Mouse (Mus musculus) midbrain, embryonic 10.5 days (tissue): Measurements from ENCODE around the gene Fasn. TPM values are rescaled to one million over a fixed set of nuclear protein-coding genes. Genes with fewer than 3 reads are reported as not detected.
A peak's percentile ranks its signal among the peaks of the same experiment; 100 is the strongest.
"Not testable (repeated sequence)": the region's sequence is repeated elsewhere in the genome, so short reads cannot be mapped to it uniquely, and the experiment has no call there.

Source experiments
- DNase-seq: peaks from one replicate; pipeline ENCODE4 v3.0.0-alpha.2; 2017; ENCODE audit warnings: low spot score
- H3K27ac ChIP-seq: fragments of 300-500 bp; sonication (generic); replicated peaks from 2 replicates; pipeline ENCODE4 v1.5.1; 2016; ENCODE audit warnings: mild to moderate bottlenecking
- H3K27me3 ChIP-seq: fragments of 300-500 bp; sonication (generic); 2 replicates; pipeline ENCODE4 v1.6.1; 2016; ENCODE audit warnings: low read depth, mild to moderate bottlenecking; ENCODE audit not compliant: poor library complexity, severe bottlenecking
- H3K36me3 ChIP-seq: fragments of 300-500 bp; sonication (generic); 2 replicates; pipeline ENCODE4 v1.6.1; 2016; ENCODE audit warnings: mild to moderate bottlenecking, moderate library complexity
- H3K4me1 ChIP-seq: fragments of 300-500 bp; sonication (generic); 2 replicates; pipeline ENCODE4 v1.6.1; 2016
- H3K4me3 ChIP-seq: fragments of 300-500 bp; sonication (generic); 2 replicates; pipeline ENCODE4 v1.5.1; 2016; ENCODE audit warnings: mild to moderate bottlenecking, moderate library complexity
- H3K9me3 ChIP-seq: fragments of 300-500 bp; sonication (generic); replicated peaks from 2 replicates; pipeline ENCODE4 v1.6.1; 2016; ENCODE audit warnings: mild to moderate bottlenecking
- WGBS: fragments of 180-500 bp; shearing (Covaris S2); methylation state at CpG from one replicate; pipeline ENCODE4 v1.1.7; 2016; 5-methylcytosine and 5-hydroxymethylcytosine counted together
- polyA plus RNA-seq: library from polyadenylated mRNA; unstranded; fragments of >200 nt; fragmentation: Nextera tagmentation; extraction: Ambion mirVana; gene quantifications from 2 replicates; pipeline ENCODE4 v1.2.1, GENCODE M21; 2016

Gene Fasn
- 118 and 131 TPM in 2 replicates for polyA plus RNA-seq

DNA sequence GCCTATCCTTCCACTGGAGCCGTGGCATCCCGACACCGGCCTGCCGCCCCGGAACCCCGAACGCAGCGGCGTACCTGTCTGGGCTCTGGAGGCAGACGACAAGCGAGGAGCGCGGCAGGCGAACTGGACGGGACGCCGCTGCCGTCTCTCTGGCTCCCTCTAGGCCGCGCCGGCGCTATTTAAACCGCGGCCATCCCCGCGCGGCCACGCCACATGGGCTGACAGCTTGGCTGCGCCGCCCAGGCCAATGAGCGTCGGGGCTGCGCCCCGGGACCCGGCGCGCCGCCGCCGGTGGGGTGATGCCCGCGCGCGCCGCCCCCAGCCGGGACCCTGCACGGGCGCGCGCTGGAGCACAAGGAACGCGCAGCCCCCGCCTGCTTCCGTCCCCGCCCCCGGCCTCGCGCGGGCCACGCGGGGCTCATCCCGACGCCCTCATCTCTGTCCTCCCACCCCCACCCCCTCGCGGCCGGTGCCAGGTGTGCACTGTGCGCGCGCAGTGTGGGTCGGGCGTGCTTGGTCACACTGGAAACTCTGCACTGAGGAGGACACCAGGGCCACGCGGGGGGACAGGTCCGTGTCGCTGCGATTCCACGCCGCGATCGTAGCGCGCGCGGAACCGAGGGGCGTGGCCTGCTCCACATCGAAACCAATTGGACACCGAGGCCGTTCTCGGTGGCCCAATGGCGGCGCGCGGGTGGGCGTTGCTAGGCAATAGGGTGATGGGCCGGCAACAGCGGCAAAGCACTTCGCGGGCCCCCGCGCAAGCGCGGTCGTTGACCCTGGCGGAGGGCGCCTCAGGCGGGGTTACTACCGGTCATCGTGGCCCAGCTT, at the start of gene Fasn:
Fasn (minus strand) TSS at position 592 of the 831 bp plus-strand sequence.
- no peaks in the 10 kb centered on the region for H3K9me3 ChIP-seq
- H3K36me3 ChIP-seq: peaks cover 36% of the 10 kb centered on the region
- DNase-seq: peak; percentile 99
- peak within 1 kb of the TSS; percentile 100 for H3K27ac ChIP-seq
- H3K27me3 ChIP-seq: peaks cover 5% of the 10 kb centered on the region; the same call in 1 of the 2 replicates
- H3K4me3 ChIP-seq: peak within 1 kb of the TSS; percentile 97
- H3K4me1 ChIP-seq: peaks cover 70% of the 10 kb centered on the region
- under 1% methylated on average over 109 of the region's 109 CpGs for WGBS

DNA sequence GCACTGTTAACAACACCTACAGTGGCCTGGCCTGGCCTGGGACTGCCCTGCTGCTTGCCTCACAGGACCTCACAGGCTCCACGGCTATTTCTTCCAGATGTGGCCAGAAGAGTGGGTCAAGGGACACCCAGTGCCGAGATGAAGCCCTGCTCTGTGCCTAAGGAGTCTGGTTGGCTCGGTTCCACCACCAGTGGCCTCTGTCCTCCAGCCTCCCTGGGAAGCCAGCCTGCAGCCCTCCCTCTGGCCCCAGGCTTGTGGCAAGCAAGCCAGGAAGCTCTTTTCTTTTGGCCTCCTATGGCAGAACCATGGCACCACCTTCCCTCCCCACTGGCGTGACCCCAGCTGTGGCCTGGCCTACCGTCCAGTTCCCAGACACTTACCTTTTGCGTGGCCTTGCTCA, 48.9 kb upstream of the Fasn start:
- Histone ChIP-seq H3K9me3 (no peaks in the 10 kb centered on the region), H3K36me3 (peaks cover 16% of the 10 kb centered on the region), H3K4me3 (no peak overlapping the region), H3K4me1 (no peaks in the 10 kb centered on the region), H3K27ac (0 out of 2 replicates have a peak overlapping the region, but pooled peaks have one; percentile 25), H3K27me3 (no peaks in the 10 kb centered on the region)
- DNase-seq: no peak
- 81% methylated on average over 6 of the region's 6 CpGs for WGBS

DNA sequence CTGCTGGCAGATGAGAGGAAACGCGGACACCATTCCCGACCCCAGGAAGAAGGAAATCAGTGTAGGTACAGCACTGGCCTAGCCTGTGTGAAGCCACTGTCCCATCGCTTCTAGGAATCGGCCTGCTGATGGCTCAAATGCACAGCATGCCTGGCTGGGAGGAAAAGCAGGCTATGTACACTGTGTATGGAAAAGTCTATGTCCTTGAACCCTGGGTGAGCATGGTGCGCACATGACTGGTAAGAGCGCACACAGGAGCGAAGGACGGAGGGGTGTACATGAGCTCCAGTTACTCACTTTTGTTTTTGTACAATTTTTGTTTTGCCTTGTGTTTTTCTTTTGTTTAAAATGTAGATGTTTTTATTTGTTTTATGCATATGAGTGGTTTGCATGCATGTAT, 47.2 kb upstream of the Fasn start:
- 95% methylated on average over 9 of the region's 9 CpGs for WGBS
- H3K36me3 ChIP-seq: 0 out of 2 replicates have a peak, but pooled peaks cover 3% of the 10 kb centered on the region
- H3K4me3 ChIP-seq: no peak overlapping the region
- no peaks in the 10 kb centered on the region for H3K27me3 ChIP-seq
- no peak for DNase-seq
- H3K9me3 ChIP-seq: no peaks in the 10 kb centered on the region
- no peaks in the 10 kb centered on the region for H3K4me1 ChIP-seq
- no peak overlapping the region for H3K27ac ChIP-seq

DNA sequence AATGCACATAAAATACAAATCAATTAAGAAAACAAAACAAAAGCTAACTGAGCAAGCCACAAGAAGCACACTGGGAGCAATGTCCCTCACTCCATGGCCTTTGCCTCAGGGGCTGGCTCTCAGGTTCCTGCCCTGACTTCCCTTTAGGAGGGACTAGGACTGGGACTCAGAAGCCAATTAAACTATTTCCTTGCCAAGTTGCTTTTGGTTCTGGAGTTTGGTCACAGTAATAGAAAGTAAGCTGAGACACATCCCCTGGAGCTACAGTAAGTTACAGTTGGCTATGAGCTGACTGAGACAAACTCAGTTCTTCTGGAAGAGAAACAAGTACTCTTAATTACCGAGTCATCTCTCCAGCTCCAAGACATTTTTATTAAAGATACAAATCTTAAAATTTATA, 41.5 kb upstream of the Fasn start:
- Histone ChIP-seq H3K9me3 (no peaks in the 10 kb centered on the region), H3K27me3 (no peaks in the 10 kb centered on the region), H3K27ac (no peak overlapping the region), H3K4me1 (no peaks in the 10 kb centered on the region), H3K36me3 (peaks cover 21% of the 10 kb centered on the region), H3K4me3 (no peak overlapping the region)
- no peak for DNase-seq
- 87% methylated on average over 1 of the region's 1 CpGs for WGBS

DNA sequence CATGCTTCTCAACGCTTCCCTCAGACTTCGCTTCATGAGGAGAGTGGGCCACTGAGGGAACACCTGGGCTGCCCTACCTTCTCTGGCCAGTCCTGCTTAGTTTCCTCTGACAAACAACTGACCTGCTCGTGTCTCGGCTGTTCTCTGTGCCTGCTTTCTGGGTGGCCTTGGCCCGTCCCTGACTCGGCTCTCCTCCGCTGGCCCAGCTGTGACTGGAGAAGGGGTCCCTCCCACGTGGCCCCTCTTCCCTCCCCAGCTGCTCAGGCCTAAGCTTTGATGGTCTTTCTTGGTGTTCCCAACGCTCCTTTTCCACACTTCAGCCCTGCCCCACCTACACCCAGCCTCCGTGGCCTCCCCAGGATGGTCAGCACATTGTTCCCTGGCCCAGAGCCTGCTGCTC, 38.5 kb upstream of the Fasn start:
- WGBS: 81% methylated on average over 10 of the region's 10 CpGs
- H3K4me3 ChIP-seq: no peak overlapping the region
- H3K27ac ChIP-seq: no peak overlapping the region
- no peaks in the 10 kb centered on the region for H3K9me3 ChIP-seq
- H3K4me1 ChIP-seq: no peaks in the 10 kb centered on the region
- no peaks in the 10 kb centered on the region for H3K27me3 ChIP-seq
- peaks cover 47% of the 10 kb centered on the region for H3K36me3 ChIP-seq
- DNase-seq: no peak

DNA sequence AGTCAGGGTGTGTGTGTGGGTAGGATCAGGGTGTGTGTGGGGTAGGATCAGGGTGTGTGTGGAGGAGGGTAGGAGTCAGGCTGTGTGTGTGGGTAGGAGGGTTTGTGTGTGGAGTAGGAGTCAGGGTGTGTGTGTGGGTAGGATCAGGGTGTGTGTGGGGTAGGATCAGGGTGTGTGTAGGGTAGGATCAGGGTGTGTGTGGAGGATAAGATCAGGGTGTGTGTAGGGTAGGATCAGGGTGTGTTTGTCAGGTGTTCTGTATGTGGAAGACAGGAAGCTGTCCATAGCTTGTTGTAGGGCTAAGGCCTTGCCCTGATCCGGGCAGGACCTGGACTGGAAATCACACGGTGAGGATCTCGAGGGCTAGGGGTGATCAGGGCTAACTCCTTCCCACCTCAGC, 31.6 kb upstream of the Fasn start:
- H3K9me3 ChIP-seq, H3K27me3 ChIP-seq, H3K4me1 ChIP-seq, H3K27ac ChIP-seq, DNase-seq, H3K4me3 ChIP-seq: not testable (repeated sequence)
- WGBS: 100% methylated on average over 3 of the region's 3 CpGs
- peaks cover 73% of the 10 kb centered on the region for H3K36me3 ChIP-seq

DNA sequence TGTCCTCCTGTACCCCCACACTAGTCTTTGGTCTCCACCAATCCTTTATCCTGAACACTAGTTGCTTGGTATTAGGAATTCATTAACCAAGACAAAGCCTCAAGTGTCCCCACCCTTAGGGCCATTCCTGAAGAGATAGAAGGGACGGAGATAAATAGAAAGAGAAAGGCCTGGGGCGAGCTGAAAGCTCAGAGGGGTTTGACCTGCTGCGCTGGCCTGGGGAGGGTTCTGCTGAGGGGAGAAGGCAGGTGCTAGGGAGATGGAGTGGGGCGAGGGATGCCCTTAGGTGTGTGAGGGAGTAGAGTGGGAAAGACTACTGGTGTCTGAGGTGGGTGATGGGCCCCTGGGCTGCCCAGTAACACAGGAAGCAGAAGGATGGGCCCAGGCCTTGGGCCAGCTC, 29.4 kb upstream of the Fasn start:
- Histone ChIP-seq H3K9me3 (no peaks in the 10 kb centered on the region; the same call in 1 of the 2 replicates), H3K4me1 (0 out of 2 replicates have a peak, but pooled peaks cover 4% of the 10 kb centered on the region), H3K4me3 (no peak overlapping the region), H3K27ac (no peak overlapping the region), H3K27me3 (no peaks in the 10 kb centered on the region), H3K36me3 (peaks cover 56% of the 10 kb centered on the region)
- 72% methylated on average over 4 of the region's 4 CpGs for WGBS
- no peak for DNase-seq

DNA sequence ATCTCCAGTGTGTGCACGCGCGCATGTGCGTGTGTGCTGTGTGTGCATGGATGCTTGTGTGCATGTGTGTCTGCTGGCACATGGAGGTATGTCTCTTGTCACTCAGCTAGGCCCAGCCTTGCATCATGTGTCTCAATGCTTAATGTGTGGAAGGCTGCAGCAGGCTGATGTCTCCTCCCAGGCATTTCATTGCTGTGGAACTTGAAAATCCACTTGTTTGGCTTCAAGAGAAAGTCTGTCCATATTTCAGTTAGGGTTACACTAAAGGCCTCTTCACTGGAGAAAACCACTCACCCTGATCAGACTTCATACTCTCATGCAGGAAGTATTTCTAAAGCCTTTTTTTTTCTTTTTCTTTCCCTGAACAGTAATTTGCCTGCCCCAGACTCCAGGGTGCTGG, 28.8 kb upstream of the Fasn start:
- no peak for DNase-seq
- H3K4me1 ChIP-seq: 0 out of 2 replicates have a peak, but pooled peaks cover 4% of the 10 kb centered on the region
- no peak overlapping the region for H3K27ac ChIP-seq
- H3K36me3 ChIP-seq: peaks cover 54% of the 10 kb centered on the region
- no peaks in the 10 kb centered on the region for H3K27me3 ChIP-seq
- 100% methylated on average over 4 of the region's 4 CpGs for WGBS
- H3K9me3 ChIP-seq: no peaks in the 10 kb centered on the region; the same call in 1 of the 2 replicates
- H3K4me3 ChIP-seq: no peak overlapping the region

DNA sequence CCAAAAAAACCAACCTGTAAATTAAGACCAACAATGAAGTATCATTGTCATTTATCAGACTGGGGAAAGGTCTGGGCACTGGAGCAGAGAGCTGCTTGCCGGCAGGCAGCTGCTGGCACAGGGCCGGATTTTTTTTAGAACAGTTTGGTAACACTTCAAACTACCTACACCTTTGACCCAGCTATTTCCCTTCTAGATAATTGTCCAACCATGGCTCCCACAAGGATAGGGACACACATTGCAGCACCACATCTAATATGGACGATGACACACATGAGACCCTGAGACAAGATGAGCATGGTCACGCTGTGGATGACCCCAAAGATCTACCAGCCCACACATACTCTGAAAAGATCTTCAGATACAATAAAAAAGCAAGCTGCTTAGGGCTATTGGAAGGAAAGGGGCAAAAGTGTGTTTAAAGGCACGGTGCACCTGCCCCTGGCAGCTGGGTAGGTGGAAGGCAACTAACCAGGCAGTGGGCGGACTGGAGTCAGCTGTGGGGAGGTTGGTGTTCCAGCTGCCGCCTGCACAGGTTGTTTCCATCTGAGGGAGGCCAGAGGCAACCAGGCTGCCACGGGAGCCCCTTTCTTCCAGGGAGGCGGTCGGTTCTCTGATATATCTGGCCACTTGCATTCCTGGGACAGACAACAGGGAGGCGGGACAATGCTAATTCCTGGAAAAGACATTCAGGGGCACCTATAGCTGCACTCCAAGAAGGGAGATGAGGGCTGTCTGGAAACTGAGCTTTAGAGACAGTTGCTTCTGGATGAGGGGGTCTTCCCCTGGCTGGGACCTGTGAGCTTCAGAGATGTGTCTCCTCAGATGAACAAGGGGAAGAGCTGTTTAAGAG, 28.0 kb upstream of the Fasn start:
- peaks cover 47% of the 10 kb centered on the region for H3K36me3 ChIP-seq
- H3K27me3 ChIP-seq: no peaks in the 10 kb centered on the region
- H3K4me3 ChIP-seq: no peak overlapping the region
- no peak for DNase-seq
- H3K4me1 ChIP-seq: 0 out of 2 replicates have a peak, but pooled peaks cover 4% of the 10 kb centered on the region
- WGBS: 69% methylated on average over 11 of the region's 11 CpGs
- no peaks in the 10 kb centered on the region; the same call in 1 of the 2 replicates for H3K9me3 ChIP-seq
- H3K27ac ChIP-seq: no peak overlapping the region; the same call in 1 of the 2 replicates

DNA sequence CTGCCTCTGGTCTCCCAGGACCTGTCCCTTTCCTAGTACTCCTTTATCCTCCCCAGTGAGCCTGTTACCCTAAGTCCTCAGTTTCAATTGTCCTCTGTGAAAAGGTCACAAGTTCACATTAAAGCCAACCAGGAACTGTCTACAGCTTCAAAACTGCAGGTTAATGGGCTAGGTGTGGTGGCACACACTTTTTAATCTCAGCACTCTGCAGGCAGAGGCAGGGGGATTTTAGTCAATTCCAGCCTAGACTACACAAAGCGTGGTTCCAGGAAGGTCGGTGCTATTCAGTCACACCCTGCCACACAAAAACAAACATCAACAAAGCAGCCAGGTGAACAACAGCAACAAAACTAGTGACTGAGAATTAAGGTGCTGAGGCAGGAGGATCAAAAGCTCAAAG, 27.2 kb upstream of the Fasn start:
- Histone ChIP-seq H3K36me3 (peaks cover 45% of the 10 kb centered on the region), H3K27me3 (no peaks in the 10 kb centered on the region), H3K4me1 (0 out of 2 replicates have a peak, but pooled peaks cover 4% of the 10 kb centered on the region), H3K4me3 (no peak overlapping the region), H3K9me3 (no peaks in the 10 kb centered on the region; the same call in 1 of the 2 replicates), H3K27ac (no peak overlapping the region)
- DNase-seq: no peak
- 74% methylated on average over 2 of the region's 2 CpGs for WGBS

DNA sequence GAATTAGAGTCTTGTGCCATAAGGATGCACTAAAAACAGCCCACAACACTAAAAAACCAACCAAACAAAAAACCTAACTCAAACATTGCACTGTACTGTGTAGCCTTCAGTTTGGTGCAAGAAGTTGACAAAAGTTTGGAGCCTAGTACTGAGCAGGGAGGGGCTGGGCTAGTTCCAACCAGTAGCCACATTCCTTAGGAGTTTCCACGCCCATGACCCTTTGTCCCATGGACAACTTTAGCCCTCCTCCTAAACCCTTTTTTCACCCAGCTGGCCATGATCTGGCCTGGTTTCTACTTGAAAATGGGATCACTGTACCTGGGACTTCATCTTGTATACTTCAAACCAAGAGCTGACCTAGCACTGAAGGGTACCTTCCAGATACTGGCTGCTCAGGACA, 26.8 kb upstream of the Fasn start:
- 72% methylated on average over 1 of the region's 1 CpGs for WGBS
- Histone ChIP-seq H3K27me3 (no peaks in the 10 kb centered on the region), H3K36me3 (peaks cover 40% of the 10 kb centered on the region), H3K4me3 (no peak overlapping the region), H3K4me1 (0 out of 2 replicates have a peak, but pooled peaks cover 4% of the 10 kb centered on the region), H3K9me3 (no peaks in the 10 kb centered on the region; the same call in 1 of the 2 replicates), H3K27ac (no peak overlapping the region)
- DNase-seq: no peak

DNA sequence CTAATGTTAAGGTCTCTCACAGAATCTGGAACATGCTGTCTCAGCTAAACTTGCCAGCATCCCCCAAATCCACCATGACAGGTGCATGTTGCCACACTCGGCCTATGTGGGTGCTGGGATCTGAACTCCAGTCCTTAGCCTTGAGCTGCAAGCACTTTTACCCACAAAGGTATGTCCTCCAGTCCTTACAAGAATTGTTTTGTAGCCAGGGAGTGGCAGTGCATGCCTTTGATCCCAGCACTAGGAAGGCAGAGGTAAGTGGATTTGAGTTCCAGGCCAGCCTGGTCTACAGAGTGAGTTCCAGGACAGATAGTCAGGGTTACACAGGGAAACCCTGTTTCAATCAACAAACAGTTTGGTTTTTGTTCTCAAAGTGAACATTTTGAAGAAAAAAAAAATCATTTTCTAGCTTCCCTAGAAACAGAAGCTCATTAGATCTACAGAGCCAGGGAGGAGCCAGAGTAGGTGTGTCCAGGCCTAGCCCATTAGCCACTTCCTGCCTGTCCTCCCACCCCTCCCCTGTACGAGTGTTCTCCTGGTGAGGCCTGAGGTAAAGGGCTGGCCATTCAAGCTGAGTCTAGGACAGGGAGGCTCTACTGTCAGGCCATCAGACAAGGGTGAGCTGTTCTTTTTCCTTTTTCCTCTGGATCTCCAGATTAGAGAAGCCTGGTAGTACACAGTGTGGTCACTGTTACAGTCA, 26.1 kb upstream of the Fasn start:
- no peaks in the 10 kb centered on the region; the same call in 1 of the 2 replicates for H3K9me3 ChIP-seq
- H3K4me1 ChIP-seq: 0 out of 2 replicates have a peak, but pooled peaks cover 4% of the 10 kb centered on the region
- DNase-seq: no peak
- H3K4me3 ChIP-seq: no peak overlapping the region
- peaks cover 35% of the 10 kb centered on the region for H3K36me3 ChIP-seq
- H3K27me3 ChIP-seq: no peaks in the 10 kb centered on the region
- H3K27ac ChIP-seq: no peak overlapping the region
- 74% methylated on average over 2 of the region's 2 CpGs for WGBS
